Mouse (Mus musculus) midbrain, embryonic 16.5 days (tissue): ENCODE data around the gene Nin. TPM values are rescaled to one million over a fixed set of nuclear protein-coding genes. Genes with fewer than 3 reads are reported as not detected.

Experiments
- ATAC-seq: fragments of 200-750 bp; cut with Nextera tagmentation; 2 replicates; pipeline ENCODE4 v1.8.0; 2017; ENCODE audit warnings: moderate TSS enrichment
- H3K27ac ChIP-seq: fragments of 300-500 bp; sonication (generic); 2 replicates; pipeline ENCODE4 v1.5.1; 2014; ENCODE audit warnings: mild to moderate bottlenecking, low read length, mixed read lengths
- H3K27me3 ChIP-seq: fragments of 300-500 bp; sonication (generic); 2 replicates; pipeline ENCODE4 v1.6.1; 2014; ENCODE audit warnings: low read depth, low read length, mixed read lengths; ENCODE audit not compliant: control insufficient read depth, insufficient read depth
- H3K36me3 ChIP-seq: fragments of 300-500 bp; sonication (generic); 2 replicates; pipeline ENCODE4 v1.6.1; 2014; ENCODE audit warnings: mild to moderate bottlenecking, low read length, moderate library complexity, mixed read lengths; ENCODE audit not compliant: control insufficient read depth, insufficient read depth
- H3K4me1 ChIP-seq: fragments of 300-500 bp; sonication (generic); 2 replicates; pipeline ENCODE4 v1.6.1; 2014; ENCODE audit warnings: mild to moderate bottlenecking, low read length, mixed read lengths; ENCODE audit not compliant: control insufficient read depth, insufficient read depth
- H3K4me2 ChIP-seq: fragments of 300-500 bp; sonication (generic); 2 replicates; pipeline ENCODE4 v1.6.1; 2014; ENCODE audit warnings: mild to moderate bottlenecking, low read length, mixed read lengths
- H3K4me3 ChIP-seq: fragments of 300-500 bp; sonication (generic); 2 replicates; pipeline ENCODE4 v1.5.1; 2014; ENCODE audit warnings: low read depth, mild to moderate bottlenecking, low read length, moderate library complexity, mixed read lengths
- H3K9ac ChIP-seq: fragments of 300-500 bp; sonication (generic); 2 replicates; pipeline ENCODE4 v1.6.1; 2014; ENCODE audit warnings: low read depth, low read length, mixed read lengths
- H3K9me3 ChIP-seq: fragments of 300-500 bp; sonication (generic); replicated peaks from 2 replicates; pipeline ENCODE4 v1.6.1; 2014; ENCODE audit warnings: mild to moderate bottlenecking, low read length, mixed read lengths; ENCODE audit not compliant: control insufficient read depth, poor library complexity, severe bottlenecking
- WGBS: fragments of 180-500 bp; shearing (Covaris S2); extraction: QIAGEN DNeasy Blood & Tissue Kit; methylation state at CpG from one replicate; pipeline ENCODE4 v1.1.7; 2014; 5-methylcytosine and 5-hydroxymethylcytosine counted together
- polyA plus RNA-seq: library from polyadenylated mRNA; unstranded; fragments of >200 nt; fragmentation: Nextera tagmentation; extraction: Ambion mirVana; gene quantifications from 2 replicates; pipeline ENCODE4 v1.2.1, GENCODE M21; 2015

Gene Nin
- polyA plus RNA-seq, 1 experiment from 2014 or later: 14.1 TPM

GRCm38 (mm10) chr12:69973666-69974065, 139.9 kb downstream of the Nin start:
- Histone ChIP-seq H3K4me1 (peaks cover 3% of the 10 kb centered on the region; the same call in 1 of the 2 replicates), H3K27ac (no peak overlapping the region), H3K9me3 (no peaks in the 10 kb centered on the region), H3K4me3 (no peak overlapping the region), H3K9ac (no peak overlapping the region), H3K4me2 (no peak overlapping the region), H3K27me3 (no peaks in the 10 kb centered on the region), H3K36me3 (peaks cover 3% of the 10 kb centered on the region; the same call in 1 of the 2 replicates)
- no peak for ATAC-seq

- no peak overlapping the region for H3K9ac ChIP-seq
- peaks cover 5% of the 10 kb centered on the region; the same call in 1 of the 2 replicates for H3K36me3 ChIP-seq
- no peak overlapping the region for H3K4me3 ChIP-seq
- WGBS: 70% methylated on average over 5 of the region's 5 CpGs
- H3K27me3 ChIP-seq: no peaks in the 10 kb centered on the region
- H3K4me2 ChIP-seq: no peak overlapping the region
- no peaks in the 10 kb centered on the region for H3K9me3 ChIP-seq
- H3K27ac ChIP-seq: no peak overlapping the region
- ATAC-seq: 0 out of 2 replicates have a peak, but pooled peaks have one; percentile 32
- H3K4me1 ChIP-seq: no peaks in the 10 kb centered on the region
Observed at GRCm38 (mm10) chr12:69968154-69968553, 145.4 kb downstream of the Nin start.

DNA sequence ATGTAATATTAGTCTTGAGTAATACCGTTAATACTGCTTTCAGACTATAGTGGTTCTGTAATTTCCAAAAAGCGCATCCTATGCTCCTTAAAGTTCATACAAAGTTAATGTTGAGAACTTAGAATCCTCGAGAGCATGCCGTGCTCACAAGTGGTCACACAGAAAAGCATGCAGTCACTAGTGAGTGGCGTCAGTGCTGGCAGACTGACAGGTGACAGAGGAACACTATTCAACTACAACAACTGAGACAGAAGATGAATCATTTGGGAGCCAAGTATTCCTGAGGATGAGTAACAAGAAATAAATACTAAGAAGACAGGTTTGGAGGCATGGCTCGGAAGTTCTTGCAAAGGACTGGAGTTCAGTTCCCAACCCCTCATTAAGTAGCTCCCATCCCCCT, 146.4 kb downstream of the Nin start:
- no peak overlapping the region for H3K27ac ChIP-seq
- H3K4me1 ChIP-seq: no peaks in the 10 kb centered on the region
- H3K9me3 ChIP-seq: no peaks in the 10 kb centered on the region
- H3K36me3 ChIP-seq: peaks cover 10% of the 10 kb centered on the region
- no peak for ATAC-seq
- H3K9ac ChIP-seq: no peak overlapping the region
- no peak overlapping the region for H3K4me3 ChIP-seq
- no peaks in the 10 kb centered on the region for H3K27me3 ChIP-seq
- WGBS: 91% methylated on average over 6 of the region's 6 CpGs
- H3K4me2 ChIP-seq: no peak overlapping the region

- no peak for ATAC-seq
- Histone ChIP-seq H3K36me3 (peaks cover 11% of the 10 kb centered on the region), H3K4me1 (no peaks in the 10 kb centered on the region), H3K9me3 (no peaks in the 10 kb centered on the region), H3K27ac (no peak overlapping the region), H3K27me3 (no peaks in the 10 kb centered on the region), H3K4me2 (no peak overlapping the region), H3K9ac (no peak overlapping the region), H3K4me3 (no peak overlapping the region)
- WGBS: 90% methylated on average over 5 of the region's 5 CpGs
Observed at GRCm38 (mm10) chr12:69966071-69966470, 147.4 kb downstream of the Nin start.

- 84% methylated on average over 3 of the region's 3 CpGs for WGBS
- Histone ChIP-seq H3K36me3 (peaks cover 11% of the 10 kb centered on the region), H3K27me3 (no peaks in the 10 kb centered on the region), H3K4me2 (no peak overlapping the region), H3K4me3 (no peak overlapping the region), H3K27ac (no peak overlapping the region), H3K4me1 (no peaks in the 10 kb centered on the region), H3K9me3 (no peaks in the 10 kb centered on the region), H3K9ac (no peak overlapping the region)
- ATAC-seq: no peak
Observed at GRCm38 (mm10) chr12:69965644-69966043, 147.9 kb downstream of the Nin start.

- Histone ChIP-seq H3K9ac (no peak overlapping the region), H3K4me1 (no peaks in the 10 kb centered on the region), H3K27ac (no peak overlapping the region), H3K27me3 (no peaks in the 10 kb centered on the region), H3K36me3 (peaks cover 19% of the 10 kb centered on the region), H3K9me3 (no peaks in the 10 kb centered on the region), H3K4me3 (no peak overlapping the region), H3K4me2 (no peak overlapping the region)
- ATAC-seq: no peak
- WGBS: 94% methylated on average over 6 of the region's 6 CpGs
Observed at GRCm38 (mm10) chr12:69963141-69963540, 150.4 kb downstream of the Nin start.

DNA sequence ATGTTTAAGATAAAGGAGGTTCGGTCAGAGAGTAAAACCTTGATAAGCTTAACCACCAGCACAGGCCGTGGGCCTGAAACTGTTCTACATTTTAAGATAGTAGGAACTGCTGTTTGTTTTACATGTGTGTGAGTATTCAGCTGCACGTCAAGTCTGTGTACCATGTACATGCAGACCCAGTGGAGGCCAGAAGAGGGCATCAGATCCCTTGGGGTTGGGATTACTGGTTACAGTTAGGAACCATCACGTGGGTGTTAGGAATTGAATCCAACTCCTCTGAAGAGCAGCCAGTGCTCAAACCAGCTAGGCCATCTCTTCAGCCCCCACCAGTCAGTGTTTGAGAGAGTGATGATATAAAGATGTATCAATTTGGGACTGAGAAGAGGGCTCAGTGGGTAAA, 151.0 kb downstream of the Nin start:
- no peak for ATAC-seq
- Histone ChIP-seq H3K27me3 (no peaks in the 10 kb centered on the region), H3K27ac (no peak overlapping the region), H3K9me3 (no peaks in the 10 kb centered on the region), H3K9ac (no peak overlapping the region), H3K36me3 (peaks cover 21% of the 10 kb centered on the region), H3K4me2 (no peak overlapping the region), H3K4me3 (no peak overlapping the region), H3K4me1 (no peaks in the 10 kb centered on the region)
- whole genome bisulfite sequencing: 67% methylated on average over 4 of the region's 4 CpGs

Other genes with a start within 250 kb of the Nin start
- 171 and 177 TPM in 2 replicates for gene Atl1, start 221.1 kb downstream of the Nin start, polyA plus RNA-seq
- gene Map4k5, start 220.5 kb downstream of the Nin start, polyA plus RNA-seq: 24.1 and 26.2 TPM in 2 replicates
- 1.2 and 2.1 TPM in 2 replicates for gene Sav1, start 126.7 kb downstream of the Nin start, polyA plus RNA-seq
- 0.16 and 0.25 TPM in 2 replicates for gene Abhd12b, start 40.4 kb upstream of the Nin start, polyA plus RNA-seq
- 8.0 and 8.9 TPM in 2 replicates for gene Pygl, start 117.8 kb upstream of the Nin start, polyA plus RNA-seq
- 88.6 and 108 TPM in 2 replicates for gene Trim9, start 233.9 kb upstream of the Nin start, polyA plus RNA-seq